Mouse (Mus musculus) spleen, adult 2 months (tissue): ENCODE results near the gene Mid1.
"Not testable (repeated sequence)": the region's sequence is repeated elsewhere in the genome, so short reads cannot be mapped to it uniquely, and the experiment has no call there.

ENCODE experiments used
- CTCF ChIP-seq: fragments of 200-500 bp; IDR thresholded peaks from 2 replicates; pipeline ENCODE4 v1.5.1; 2011; ENCODE audit warnings: mild to moderate bottlenecking, inconsistent platforms; ENCODE audit not compliant: insufficient read depth, insufficient read length, insufficient replicate concordance; ENCODE audit errors: extremely low read depth
- POLR2A ChIP-seq: fragments of 200-500 bp; IDR thresholded peaks from 2 replicates; pipeline ENCODE4 v1.6.1; 2011; ENCODE audit warnings: low read depth, low read length, inconsistent platforms

DNA sequence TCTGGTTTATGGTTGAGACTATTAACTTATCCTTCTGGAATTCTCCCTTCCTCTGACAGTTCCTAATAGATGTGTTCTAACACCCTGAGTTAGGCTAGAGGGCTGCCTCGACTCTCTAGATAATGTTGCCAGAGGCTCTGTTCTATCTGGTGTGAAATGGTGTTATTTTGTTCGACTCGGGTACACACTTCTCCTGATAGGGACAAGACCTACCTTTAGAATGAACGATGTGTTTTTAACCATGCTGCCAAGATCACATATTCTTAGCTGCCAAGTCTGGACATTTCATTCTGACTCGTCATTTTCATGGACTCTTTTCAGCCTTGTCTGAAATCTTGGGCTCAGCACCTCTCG is 295.2 kb downstream of the Mid1 start:
- TF ChIP-seq CTCF, POLR2A: not testable (repeated sequence)
